Mouse (Mus musculus): ENCODE measurements at regions not wholly inside any gene's neighbourhood (a gene's known extent, or its start where the extent isn't known, plus 50 kb on each side); places are given as distances from the start of the nearest gene placed in this dataset.

GRCm38 (mm10) chr2:9574196-9574595 lies 306.9 kb upstream of the 4930412O13Rik start:
- TF ChIP-seq CTCF (conservative IDR thresholded peaks at IDR 0.05; ENCODE audit: low read length) (no peak), POU5F1 (IDR thresholded peaks at IDR 0.05; ENCODE audit: borderline replicate concordance, low read length) (no peak), NANOG (IDR thresholded peaks at IDR 0.05; ENCODE audit: borderline replicate concordance, low read length) (no peak)

Measured in E14TG2a.4 (cell line).